Comparison of ENCODE assay signal across 9 mouse cellular contexts in genomic region chr10:83197690-83198336, GRCm38 (mm10).
DNase-seq lines count a peak whose midpoint lies in the region; ATAC-seq and TF ChIP-seq lines count a peak whose summit lies in the region.
"Had no signal": no experiment of that assay in that cellular context is flagged by ENCODE, and none has a peak within 500 bp of the region (broad histone marks: within the 10 kb centered on the region; RNA-seq: fewer than 3 reads in every experiment).

No protein-coding gene starts in this region.

- H3K36me3 ChIP-seq in CH12.LX (replicated peaks in 1 of 2; ENCODE audit: control insufficient read depth in 1 of 2, insufficient read depth in 1 of 2, low read length in 1 of 2) = peaks cover 0 to 4% of the 10 kb centered on the region in 2 experiments
- H3K36me3 ChIP-seq: limb, embryonic 13.5 days had no signal

- no peaks in the 10 kb centered on the region for H3K79me2 ChIP-seq in CH12.LX (replicated peaks; ENCODE audit: control insufficient read depth, extremely low read depth, insufficient read depth, poor library complexity, severe bottlenecking)

- no peak overlapping the region for H3K4me2 ChIP-seq in CH12.LX (ENCODE audit: insufficient read depth, low read depth, poor library complexity, severe bottlenecking)
- H3K4me2 ChIP-seq: limb, embryonic 13.5 days had no signal

- in situ Hi-C loops in CH12.LX (cut with MboI; ENCODE audit: low pct_ligation_motif_present, low pct_unique_long_range_greater_than_20kb, low sequenced_read_pairs) = loop anchor here (10.0 kb wide), 1 partner anchor 283 kb away; no protein-coding TSS in a partner anchor

- H3K27ac ChIP-seq in CH12.LX (ENCODE audit: insufficient read depth, low read depth) = no peak overlapping the region
- H3K27ac ChIP-seq: limb, embryonic 13.5 days had no signal

- no peaks in the 10 kb centered on the region for H3K9me3 ChIP-seq in CH12.LX (replicated peaks; ENCODE audit: low read length)
- H3K9me3 ChIP-seq: limb, embryonic 13.5 days had no signal

- TF ChIP-seq EP300 in CH12.LX (IDR thresholded peaks at IDR 0.05; ENCODE audit: low read length) = no peak

- H3K27me3 ChIP-seq in CH12.LX (replicated peaks) = no peaks in the 10 kb centered on the region
- H3K27me3 ChIP-seq: limb, embryonic 13.5 days had no signal

- peak; percentile 83 for ATAC-seq in common myeloid progenitor, adult 5-6 weeks (replicated peaks; ENCODE audit: low read depth, poor library complexity, severe bottlenecking)

- H3K4me1 ChIP-seq in CH12.LX (ENCODE audit: control insufficient read depth in 1 of 2, insufficient read depth in 2 of 2) = peaks cover 0 to 10% of the 10 kb centered on the region in 2 experiments; a peak in 2 of 4 replicates

- peak; percentile 81 to 91 for TF ChIP-seq CTCF in CH12.LX (conservative IDR thresholded peaks at IDR 0.05 in 1 of 2, IDR thresholded peaks at IDR 0.05 in 1 of 2; ENCODE audit: low read depth in 2 of 2, low read length in 2 of 2)

- no peak overlapping the region for H3K9ac ChIP-seq in CH12.LX (ENCODE audit: insufficient read depth, low read depth)
- H3K9ac ChIP-seq: limb, embryonic 13.5 days had no signal

- TF ChIP-seq POLR2A in CH12.LX (IDR thresholded peaks at IDR 0.05; ENCODE audit: low read depth, low read length) = no peak

- H3K4me3 ChIP-seq in CH12.LX (replicated peaks in 1 of 3; ENCODE audit: low read depth in 2 of 3, low read length in 2 of 3, poor library complexity in 1 of 3) = no peak overlapping the region
- H3K4me3 ChIP-seq: limb, embryonic 13.5 days had no signal

- peak; percentile 61 for DNase-seq in CH12.LX (ENCODE audit: extremely low read depth)
- DNase-seq in adrenal gland, adult (ENCODE audit: inconsistent age in 2 of 2, low spot score in 1 of 2) = peak; percentile 79 to 94
- DNase-seq in gastrocnemius, postnatal 4 days (ENCODE audit: low spot score in 2 of 2) = peak; percentile 43 to 58
- DNase-seq in layer of hippocampus, adult 11-12 months (ENCODE audit: low spot score) = peak; percentile 87
- peak; percentile 65 to 67 for DNase-seq in lung, adult 18-20 months
- peak; percentile 74 to 77 for DNase-seq in right cerebral cortex, postnatal 10 days (ENCODE audit: low spot score in 2 of 2)
- DNase-seq in urinary bladder, postnatal 4 days (ENCODE audit: low spot score in 2 of 2) = peak; percentile 49 to 75

- dilution Hi-C loops in CH12.LX (cut with MboI; ENCODE audit: extremely low pct_ligation_motif_present, extremely low pct_unique_long_range_greater_than_20kb, low sequenced_read_pairs) = no loop called here

- TF ChIP-seq RAD21 in CH12.LX (IDR thresholded peaks at IDR 0.05; ENCODE audit: low read depth, low read length) = peak; percentile 63

TF ChIP-seq in CH12.LX, 34 proteins besides CTCF, POLR2A, EP300 and RAD21:
- TF ChIP-seq ZKSCAN1 (IDR thresholded peaks at IDR 0.05; ENCODE audit: borderline replicate concordance, low read depth, low read length) (peak; percentile 13; the same call in 1 of the 2 replicates), PAX5 (IDR thresholded peaks at IDR 0.05; ENCODE audit: low read length) (no peak), NELFE (IDR thresholded peaks at IDR 0.05; ENCODE audit: low read depth, low read length) (no peak), MYC (IDR thresholded peaks at IDR 0.05; ENCODE audit: low read depth, low read length) (0 out of 2 replicates have a peak, but pooled peaks have one; percentile 37), MAX (IDR thresholded peaks at IDR 0.05; ENCODE audit: low read length) (no peak), BHLHE40 (IDR thresholded peaks at IDR 0.05; ENCODE audit: low read depth, low read length) (no peak), MXI1 (IDR thresholded peaks at IDR 0.05; ENCODE audit: low read depth, low read length) (no peak), MAZ (IDR thresholded peaks at IDR 0.05; ENCODE audit: low read depth, low read length) (0 out of 2 replicates have a peak, but pooled peaks have one; percentile 41), MAFK (IDR thresholded peaks at IDR 0.05; ENCODE audit: insufficient replicate concordance, low read length) (peak; percentile 13; the same call in 1 of the 2 replicates), SIN3A (IDR thresholded peaks at IDR 0.05; ENCODE audit: low read length) (0 out of 2 replicates have a peak, but pooled peaks have one; percentile 35), GABPA (IDR thresholded peaks at IDR 0.05; ENCODE audit: insufficient replicate concordance, low read depth, low read length) (no peak), ZC3H11A (IDR thresholded peaks at IDR 0.05; ENCODE audit: low read depth, low read length) (peak; percentile 24; the same call in 1 of the 2 replicates), CHD1 (IDR thresholded peaks at IDR 0.05; ENCODE audit: low read depth, low read length) (no peak), IRF4 (IDR thresholded peaks at IDR 0.05; ENCODE audit: low read depth, low read length) (peak; percentile 20; the same call in 1 of the 2 replicates), SMC3 (IDR thresholded peaks at IDR 0.05; ENCODE audit: low read depth, low read length) (peak; percentile 79), ELF1 (IDR thresholded peaks at IDR 0.05; ENCODE audit: low read depth, low read length) (peak; percentile 31; the same call in 1 of the 2 replicates)
